Mouse (Mus musculus): Measurements from ENCODE around the gene Gpr35. TPM values are rescaled to one million over a fixed set of nuclear protein-coding genes. Genes with fewer than 3 reads are reported as not detected.

The Gpr35 gene
- polyA plus RNA-seq, 1 experiment from 2014 or later: 0.69 TPM

DNA sequence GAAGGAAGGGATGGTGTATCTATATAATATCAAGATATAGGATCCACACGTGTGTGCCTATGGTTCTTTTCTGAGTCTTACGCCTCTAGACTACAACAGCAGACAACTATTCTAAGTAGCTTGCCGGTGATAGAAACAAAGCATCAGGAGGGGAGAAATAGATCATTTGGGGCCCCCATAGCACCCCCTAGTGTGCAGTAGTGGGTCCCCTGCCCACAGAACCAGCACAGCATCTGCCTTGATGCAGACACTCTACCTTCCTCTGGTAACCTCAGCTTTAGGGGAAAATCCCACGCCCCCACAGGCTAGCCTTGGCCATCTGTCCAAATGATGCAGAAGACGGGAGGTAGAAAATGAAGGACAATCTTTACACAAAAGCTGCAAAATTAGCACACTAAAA lies 34.3 kb downstream of the Gpr35 start:
- no peaks in the 10 kb centered on the region for H3K36me3 ChIP-seq (replicated peaks)
- H3K4me1 ChIP-seq (replicated peaks): 0 out of 2 replicates have a peak, but pooled peaks cover 4% of the 10 kb centered on the region
- 0 out of 2 replicates have a peak, but pooled peaks cover 4% of the 10 kb centered on the region for H3K27me3 ChIP-seq
- no peaks in the 10 kb centered on the region for H3K9me3 ChIP-seq (replicated peaks)
- no peak overlapping the region for H3K4me2 ChIP-seq
- no peak overlapping the region for H3K27ac ChIP-seq (replicated peaks)
- H3K9ac ChIP-seq: no peak overlapping the region
- no peak for ATAC-seq (ENCODE audit: insufficient read depth)
- 57% methylated on average over 5 of the region's 5 CpGs for WGBS (ENCODE audit: insufficient replicate concordance)
- H3K4me3 ChIP-seq (replicated peaks): no peak overlapping the region

DNA sequence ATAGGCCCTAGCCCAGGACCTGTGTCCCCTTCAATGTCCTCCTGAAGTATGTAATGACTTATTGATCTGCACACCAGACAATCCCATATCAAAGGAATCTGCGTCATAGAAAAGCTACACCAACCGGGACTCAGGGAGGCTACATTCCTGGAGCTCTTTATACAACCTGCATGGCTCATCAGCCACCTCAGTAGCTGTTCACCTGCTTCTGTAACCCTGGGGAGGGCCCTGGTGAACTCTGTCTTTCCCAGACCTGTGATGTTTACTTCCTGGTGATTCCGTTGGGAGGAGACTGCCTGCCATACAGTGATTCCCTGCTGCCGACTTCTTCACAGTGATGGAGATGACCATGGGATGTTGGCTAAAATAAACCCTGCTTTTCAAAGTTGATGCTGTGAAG lies 38.2 kb downstream of the Gpr35 start:
- Histone ChIP-seq H3K4me2 (no peak overlapping the region), H3K4me1 (replicated peaks) (no peaks in the 10 kb centered on the region), H3K9ac (no peak overlapping the region), H3K9me3 (replicated peaks) (no peaks in the 10 kb centered on the region), H3K4me3 (replicated peaks) (no peak overlapping the region), H3K27me3 (0 out of 2 replicates have a peak, but pooled peaks cover 4% of the 10 kb centered on the region), H3K36me3 (replicated peaks) (no peaks in the 10 kb centered on the region), H3K27ac (replicated peaks) (no peak overlapping the region)
- WGBS (ENCODE audit: insufficient replicate concordance): 61% methylated on average over 4 of the region's 4 CpGs
- no peak for ATAC-seq (ENCODE audit: insufficient read depth)

DNA sequence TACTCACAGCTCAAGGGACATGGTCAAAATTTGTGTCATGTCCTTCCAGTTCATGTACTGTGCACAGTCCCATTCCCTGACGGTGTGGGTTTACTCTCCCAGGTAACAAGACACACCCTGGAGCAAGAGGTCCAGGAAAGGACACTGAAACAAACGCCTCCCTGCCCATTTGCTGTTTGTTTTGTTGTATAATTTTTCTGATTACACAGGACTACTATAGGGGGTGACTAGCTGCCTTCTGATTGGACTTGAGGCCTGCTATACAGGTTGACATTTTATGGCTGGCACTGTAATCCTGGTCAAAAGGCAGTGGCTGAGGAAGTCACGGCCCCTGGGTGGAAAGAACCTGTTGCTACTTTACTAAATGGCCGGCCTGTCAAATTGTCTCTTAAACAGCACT lies 39.2 kb downstream of the Gpr35 start:
- Histone ChIP-seq H3K9ac (no peak overlapping the region), H3K27ac (replicated peaks) (no peak overlapping the region), H3K4me1 (replicated peaks) (no peaks in the 10 kb centered on the region), H3K27me3 (0 out of 2 replicates have a peak, but pooled peaks cover 4% of the 10 kb centered on the region), H3K4me3 (replicated peaks) (no peak overlapping the region), H3K9me3 (replicated peaks) (no peaks in the 10 kb centered on the region), H3K36me3 (replicated peaks) (no peaks in the 10 kb centered on the region), H3K4me2 (no peak overlapping the region)
- 49% methylated on average over 4 of the region's 4 CpGs for WGBS (ENCODE audit: insufficient replicate concordance)
- no peak for ATAC-seq (ENCODE audit: insufficient read depth)

DNA sequence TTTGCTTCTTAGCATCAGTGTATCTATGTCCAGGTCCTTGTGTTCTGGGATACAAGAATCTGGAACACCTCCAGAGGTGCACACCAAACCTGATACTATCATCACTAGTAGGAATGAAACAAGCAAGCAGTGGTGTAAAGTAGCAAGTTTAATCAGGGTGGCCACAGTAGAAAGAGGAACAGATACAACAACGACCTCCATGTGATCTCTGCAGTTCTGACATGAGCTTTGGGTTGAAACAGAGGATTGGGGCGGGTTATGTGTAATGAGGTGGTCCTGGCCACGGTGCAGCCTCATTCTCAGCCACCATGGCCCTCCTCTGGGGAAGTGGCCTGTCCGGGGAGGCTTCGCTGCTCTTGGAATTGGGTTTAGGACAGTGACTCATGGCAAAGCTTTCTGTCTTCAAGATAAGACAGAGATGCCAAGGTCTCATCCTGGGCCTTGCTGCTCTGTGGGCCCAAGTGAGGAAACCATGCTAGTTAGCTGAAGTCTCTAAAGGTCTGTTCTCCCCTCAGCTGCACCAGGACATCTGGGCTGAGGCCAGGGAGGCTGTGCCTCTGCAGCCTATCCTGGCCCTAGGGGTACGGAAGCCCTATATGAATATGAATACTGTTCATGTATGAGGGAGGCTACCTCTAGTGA lies 41.7 kb downstream of the Gpr35 start:
- Histone ChIP-seq H3K4me1 (replicated peaks) (no peaks in the 10 kb centered on the region), H3K4me3 (replicated peaks) (no peak overlapping the region), H3K27ac (replicated peaks) (no peak overlapping the region), H3K9me3 (replicated peaks) (no peaks in the 10 kb centered on the region), H3K36me3 (replicated peaks) (no peaks in the 10 kb centered on the region), H3K27me3 (0 out of 2 replicates have a peak, but pooled peaks cover 4% of the 10 kb centered on the region), H3K9ac (no peak overlapping the region), H3K4me2 (no peak overlapping the region)
- WGBS (ENCODE audit: insufficient replicate concordance): 47% methylated on average over 6 of the region's 6 CpGs
- no peak for ATAC-seq (ENCODE audit: insufficient read depth)

DNA sequence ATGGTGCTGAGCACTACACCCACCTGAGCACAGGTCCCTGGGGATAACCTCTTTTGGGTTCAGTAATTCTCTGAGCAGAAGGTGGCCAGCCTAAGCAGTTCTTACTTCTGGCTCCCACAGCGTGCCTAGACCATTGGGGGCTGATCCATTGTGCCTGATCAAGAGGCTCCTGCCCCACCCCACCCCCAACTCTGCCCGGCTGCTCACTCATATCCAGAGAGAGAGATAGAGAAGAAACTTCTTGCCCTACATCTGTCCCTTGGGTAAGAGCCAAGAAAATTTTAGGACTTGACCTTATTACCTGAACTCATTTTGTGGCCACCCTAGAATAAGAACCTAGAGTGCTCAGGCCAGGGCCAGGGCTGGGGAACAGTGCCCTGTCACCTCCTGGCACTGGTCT lies 42.2 kb downstream of the Gpr35 start:
- no peak overlapping the region for H3K4me3 ChIP-seq (replicated peaks)
- H3K4me2 ChIP-seq: no peak overlapping the region
- 0 out of 2 replicates have a peak, but pooled peaks cover 4% of the 10 kb centered on the region for H3K27me3 ChIP-seq
- 37% methylated on average over 2 of the region's 2 CpGs for WGBS (ENCODE audit: insufficient replicate concordance)
- no peak overlapping the region for H3K27ac ChIP-seq (replicated peaks)
- H3K36me3 ChIP-seq (replicated peaks): no peaks in the 10 kb centered on the region
- H3K9me3 ChIP-seq (replicated peaks): no peaks in the 10 kb centered on the region
- ATAC-seq (ENCODE audit: insufficient read depth): no peak
- no peaks in the 10 kb centered on the region for H3K4me1 ChIP-seq (replicated peaks)
- no peak overlapping the region for H3K9ac ChIP-seq

DNA sequence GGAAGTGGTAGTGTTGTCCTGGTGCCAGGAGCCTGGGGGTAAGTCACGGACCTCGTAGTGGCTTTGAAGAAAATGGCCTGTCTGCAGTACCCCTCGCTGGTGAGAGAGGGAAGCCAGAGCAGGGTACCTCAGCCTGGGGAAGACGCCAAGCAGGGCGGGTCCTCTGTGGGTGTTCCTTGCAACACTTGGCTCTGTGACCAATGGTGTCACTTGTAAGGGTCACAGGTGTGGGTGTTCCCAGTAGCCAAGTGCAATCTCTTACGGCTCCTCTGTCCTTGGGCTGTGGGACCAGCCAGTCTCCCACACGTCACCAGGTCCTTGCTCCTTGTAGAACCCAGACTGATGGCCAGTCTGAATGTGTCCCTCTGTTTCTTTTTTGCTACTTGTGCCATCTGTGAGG lies 55.4 kb downstream of the Gpr35 start, which contains the start of gene Aqp12:
Aqp12 (plus strand) TSS at position 274 of the 400 bp plus-strand sequence.
- no peaks in the 10 kb centered on the region for H3K4me1 ChIP-seq (replicated peaks)
- H3K4me3 ChIP-seq (replicated peaks): no peak within 1 kb of the TSS
- H3K9me3 ChIP-seq (replicated peaks): no peaks in the 10 kb centered on the region
- 64% methylated on average over 7 of the region's 7 CpGs for WGBS (ENCODE audit: insufficient replicate concordance)
- H3K27ac ChIP-seq (replicated peaks): no peak within 1 kb of the TSS
- H3K9ac ChIP-seq: no peak within 1 kb of the TSS
- no peak within 1 kb of the TSS for H3K4me2 ChIP-seq
- H3K27me3 ChIP-seq: peaks cover 5% of the 10 kb centered on the region; the same call in 1 of the 2 replicates
- ATAC-seq (ENCODE audit: insufficient read depth): no peak
- H3K36me3 ChIP-seq (replicated peaks): no peaks in the 10 kb centered on the region

DNA sequence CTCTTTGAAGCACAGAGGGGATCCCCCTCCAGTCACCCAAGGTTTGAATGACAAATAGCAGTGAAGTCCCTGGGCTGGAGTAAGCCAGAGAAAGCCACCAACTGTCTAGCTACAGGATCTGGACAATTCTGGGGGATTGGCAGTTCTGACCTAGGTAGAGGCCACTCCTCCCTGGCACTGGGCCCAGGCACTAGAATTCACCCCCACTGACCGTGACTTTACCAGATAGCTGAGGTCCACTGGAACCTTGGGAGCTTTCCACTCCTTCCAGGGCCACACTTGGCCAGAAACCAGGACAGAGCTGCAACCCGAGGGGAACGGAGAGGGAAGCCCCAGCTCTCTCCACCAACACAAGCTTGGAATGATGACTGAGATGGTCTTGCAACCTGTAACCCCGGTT lies 58.5 kb downstream of the Gpr35 start:
- no peaks in the 10 kb centered on the region for H3K36me3 ChIP-seq (replicated peaks)
- H3K27me3 ChIP-seq: peaks cover 5% of the 10 kb centered on the region; the same call in 1 of the 2 replicates
- no peak for ATAC-seq (ENCODE audit: insufficient read depth)
- 41% methylated on average over 4 of the region's 4 CpGs for WGBS (ENCODE audit: insufficient replicate concordance)
- H3K4me1 ChIP-seq (replicated peaks): no peaks in the 10 kb centered on the region
- no peak overlapping the region for H3K4me2 ChIP-seq
- no peak overlapping the region for H3K27ac ChIP-seq (replicated peaks)
- no peaks in the 10 kb centered on the region for H3K9me3 ChIP-seq (replicated peaks)
- H3K9ac ChIP-seq: no peak overlapping the region
- no peak overlapping the region for H3K4me3 ChIP-seq (replicated peaks)

DNA sequence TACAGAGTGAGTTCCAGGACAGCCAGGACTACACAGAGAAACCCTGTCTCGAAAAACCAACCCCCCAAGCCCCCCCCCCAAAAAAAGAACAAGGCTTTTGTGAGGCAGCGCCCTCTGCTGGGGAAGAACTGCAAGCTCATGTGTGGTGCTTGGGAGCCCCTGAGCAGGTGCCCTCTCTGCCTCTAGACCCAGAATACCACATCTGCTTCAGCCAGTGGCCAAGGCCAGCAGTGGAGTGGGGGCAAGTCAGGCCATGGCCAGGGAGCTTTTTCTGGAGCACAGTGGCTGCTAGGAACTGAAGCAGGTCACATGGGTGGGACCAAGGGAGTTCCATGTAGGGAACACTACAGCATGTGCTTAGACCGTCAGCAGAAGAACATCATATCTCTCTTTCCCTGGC lies 60.1 kb downstream of the Gpr35 start:
- Histone ChIP-seq H3K9ac (no peak overlapping the region), H3K27me3 (peaks cover 5% of the 10 kb centered on the region; the same call in 1 of the 2 replicates), H3K4me2 (no peak overlapping the region), H3K4me3 (replicated peaks) (no peak overlapping the region), H3K27ac (replicated peaks) (no peak overlapping the region), H3K9me3 (replicated peaks) (no peaks in the 10 kb centered on the region), H3K4me1 (replicated peaks) (0 out of 2 replicates have a peak, but pooled peaks cover 5% of the 10 kb centered on the region), H3K36me3 (replicated peaks) (no peaks in the 10 kb centered on the region)
- no peak for ATAC-seq (ENCODE audit: insufficient read depth)
- WGBS (ENCODE audit: insufficient replicate concordance): 25% methylated on average over 3 of the region's 3 CpGs

DNA sequence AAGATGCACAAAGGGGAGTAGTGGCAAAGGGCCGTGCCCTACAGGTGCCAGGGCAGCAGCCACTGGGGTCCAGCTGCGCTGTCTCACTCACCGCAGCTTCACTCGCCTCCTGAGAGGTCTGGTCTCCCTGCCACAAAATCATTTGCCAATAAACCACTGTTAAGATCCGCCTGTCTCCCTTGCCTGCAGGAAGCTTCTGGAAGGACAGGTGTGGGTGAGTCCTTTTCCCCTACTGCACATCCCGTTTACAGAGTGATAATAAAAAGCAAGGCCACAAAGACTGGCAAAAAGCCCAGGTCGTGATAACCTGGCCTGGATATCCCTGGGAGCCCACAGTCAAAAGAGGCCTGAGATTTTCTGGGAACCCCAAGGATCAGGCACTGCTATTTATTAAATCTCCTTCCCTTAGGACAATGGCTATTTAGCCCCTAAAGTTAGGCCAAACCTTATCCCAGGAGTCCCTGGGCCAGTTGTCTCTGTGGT lies 61.5 kb downstream of the Gpr35 start:
- Histone ChIP-seq H3K27ac (replicated peaks) (no peak overlapping the region), H3K36me3 (replicated peaks) (no peaks in the 10 kb centered on the region), H3K4me3 (replicated peaks) (no peak overlapping the region), H3K4me1 (replicated peaks) (0 out of 2 replicates have a peak, but pooled peaks cover 5% of the 10 kb centered on the region), H3K9me3 (replicated peaks) (no peaks in the 10 kb centered on the region), H3K9ac (no peak overlapping the region), H3K27me3 (no peaks in the 10 kb centered on the region), H3K4me2 (no peak overlapping the region)
- ATAC-seq (ENCODE audit: insufficient read depth): no peak
- 55% methylated on average over 7 of the region's 7 CpGs for WGBS (ENCODE audit: insufficient replicate concordance)

DNA sequence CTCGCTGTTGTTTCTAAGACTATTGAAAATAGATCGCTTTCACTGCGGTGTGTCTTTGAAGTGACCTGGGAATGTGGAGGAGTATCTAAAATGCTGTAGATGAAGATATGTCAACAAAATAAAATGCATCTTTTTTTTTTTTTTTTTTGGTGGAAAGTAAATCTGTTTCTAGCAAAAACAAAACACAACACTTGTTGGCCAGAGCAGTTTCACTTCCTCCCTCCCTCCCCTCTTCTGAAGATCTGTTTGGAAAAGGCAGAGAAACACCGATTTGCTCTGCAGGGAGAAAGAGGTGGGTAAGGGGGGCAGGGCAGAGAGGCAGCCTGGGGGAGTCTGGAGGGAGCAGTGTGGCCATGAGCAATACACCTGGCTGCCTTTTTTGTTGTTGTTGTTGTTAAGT lies 62.7 kb downstream of the Gpr35 start:
- no peak for ATAC-seq (ENCODE audit: insufficient read depth)
- WGBS (ENCODE audit: insufficient replicate concordance): 60% methylated on average over 4 of the region's 4 CpGs

DNA sequence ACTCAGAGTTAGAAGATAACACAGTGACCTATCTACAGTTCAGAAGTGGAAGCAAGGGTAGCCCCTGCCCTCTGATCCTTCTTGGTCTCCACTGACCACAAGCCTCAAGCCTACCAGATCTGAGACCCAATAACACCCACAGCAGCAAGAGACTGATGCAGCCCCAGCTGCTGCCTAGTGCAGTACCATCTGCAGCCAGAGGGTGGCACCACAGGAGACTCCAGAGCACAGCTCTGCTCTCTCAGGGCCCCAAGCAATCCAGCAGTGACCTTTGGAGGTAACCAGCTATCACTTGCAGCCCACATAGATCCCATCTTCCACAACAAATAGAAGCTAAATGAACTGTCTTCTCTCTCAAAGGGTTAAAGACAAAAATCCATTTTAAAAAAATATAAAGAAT lies 63.8 kb downstream of the Gpr35 start:
- no peak overlapping the region for H3K9ac ChIP-seq

More for the DNA sequence above, 62.7 kb downstream of the Gpr35 start:
- H3K36me3 ChIP-seq (replicated peaks): no peaks in the 10 kb centered on the region
- H3K4me2 ChIP-seq: no peak overlapping the region
- H3K4me3 ChIP-seq (replicated peaks): no peak overlapping the region
- no peaks in the 10 kb centered on the region for H3K27me3 ChIP-seq
- H3K9me3 ChIP-seq (replicated peaks): no peaks in the 10 kb centered on the region
- no peak overlapping the region for H3K9ac ChIP-seq
- no peak overlapping the region for H3K27ac ChIP-seq (replicated peaks)
- 0 out of 2 replicates have a peak, but pooled peaks cover 5% of the 10 kb centered on the region for H3K4me1 ChIP-seq (replicated peaks)

More for the DNA sequence above, 63.8 kb downstream of the Gpr35 start:
- no peak overlapping the region for H3K4me3 ChIP-seq (replicated peaks)
- H3K27me3 ChIP-seq: no peaks in the 10 kb centered on the region
- no peaks in the 10 kb centered on the region for H3K36me3 ChIP-seq (replicated peaks)
- ATAC-seq (ENCODE audit: insufficient read depth): no peak
- no peak overlapping the region for H3K27ac ChIP-seq (replicated peaks)
- H3K9me3 ChIP-seq (replicated peaks): no peaks in the 10 kb centered on the region
- 0 out of 2 replicates have a peak, but pooled peaks cover 5% of the 10 kb centered on the region for H3K4me1 ChIP-seq (replicated peaks)
- H3K4me2 ChIP-seq: no peak overlapping the region

Measured in liver, embryonic 15.5 days (tissue).